Mouse (Mus musculus): ENCODE data around the gene Zfp219. TPM values are rescaled to one million over a fixed set of nuclear protein-coding genes. Genes with fewer than 3 reads are reported as not detected.

Zfp219 gene
- polyA plus RNA-seq, 1 experiment from 2014 or later = 23.7 TPM

DNA sequence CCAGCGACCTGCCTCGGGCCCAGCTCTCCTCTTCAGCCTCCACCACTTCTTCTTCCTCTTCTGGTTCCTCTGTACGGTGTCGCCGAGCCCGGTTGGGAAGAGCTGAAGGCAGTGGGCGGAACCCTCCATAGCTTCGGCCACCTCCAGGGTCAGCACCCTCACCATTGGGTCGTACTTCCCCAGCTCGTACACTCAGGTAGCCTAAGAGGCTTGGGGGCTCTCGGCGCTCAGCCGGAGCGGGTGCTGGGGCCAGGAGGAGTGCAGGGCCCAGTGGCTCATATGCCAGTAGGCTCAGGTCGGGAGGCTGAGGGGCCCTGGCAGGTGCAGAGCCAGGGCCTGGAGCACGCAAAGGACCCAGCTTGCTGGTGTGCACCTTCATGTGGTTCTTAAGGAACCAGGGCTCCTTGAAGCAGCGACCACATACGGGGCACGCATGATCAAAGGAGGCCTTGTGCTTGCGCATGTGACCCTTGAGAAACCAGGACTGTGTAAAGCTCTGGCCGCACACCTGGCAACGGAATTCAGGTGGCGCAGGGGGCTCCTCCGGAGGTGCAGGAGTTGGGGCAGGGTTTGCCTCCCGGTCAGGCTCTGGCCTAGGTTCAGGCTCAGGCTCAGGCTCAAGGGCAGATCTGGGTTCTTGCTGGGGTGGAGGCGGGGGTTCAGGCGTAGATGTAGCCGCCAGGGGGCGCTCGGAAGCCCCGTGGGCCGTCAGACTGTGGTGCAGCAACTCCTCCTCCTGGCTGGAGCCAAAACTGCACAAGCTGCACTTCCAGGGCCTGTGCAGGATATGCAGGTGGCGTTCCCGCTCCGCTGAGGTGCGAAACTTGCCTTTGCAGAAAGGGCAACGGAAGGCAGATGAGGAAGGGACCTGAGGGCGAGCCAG, 12.0 kb downstream of the Zfp219 start:
- peak overlapping the region; percentile 40 for H3K9ac ChIP-seq (ENCODE audit: low read depth, low read length)
- peak overlapping the region; percentile 6 for H3K4me3 ChIP-seq (ENCODE audit: low read length)
- 53% methylated on average over 34 of the region's 38 CpGs for WGBS
- no peaks in the 10 kb centered on the region for H3K27me3 ChIP-seq (replicated peaks; ENCODE audit: control insufficient read depth, insufficient read depth, low read length)
- H3K36me3 ChIP-seq (ENCODE audit: control insufficient read depth, insufficient read depth, low read length) = peaks cover 27% of the 10 kb centered on the region
- H3K27ac ChIP-seq (ENCODE audit: low read depth, low read length) = peak overlapping the region; percentile 32; the same call in 1 of the 2 replicates
- H3K9me3 ChIP-seq (ENCODE audit: control insufficient read depth, low read length) = no peaks in the 10 kb centered on the region
- H3K4me2 ChIP-seq (ENCODE audit: low read length) = peak overlapping the region; percentile 57
- peak; percentile 15 for ATAC-seq
- H3K4me1 ChIP-seq (ENCODE audit: control insufficient read depth, insufficient read depth, low read depth, low read length) = peaks cover 72% of the 10 kb centered on the region

GRCm38 (mm10) chr14:52006771-52007170, 13.8 kb downstream of the Zfp219 start:
- H3K27ac ChIP-seq (ENCODE audit: low read depth, low read length) = no peak overlapping the region; the same call in 1 of the 2 replicates
- no peak overlapping the region for H3K4me3 ChIP-seq (ENCODE audit: low read length)
- no peaks in the 10 kb centered on the region for H3K27me3 ChIP-seq (replicated peaks; ENCODE audit: control insufficient read depth, insufficient read depth, low read length)
- 92% methylated on average over 23 of the region's 23 CpGs for WGBS
- H3K4me2 ChIP-seq (ENCODE audit: low read length) = no peak overlapping the region
- no peaks in the 10 kb centered on the region for H3K9me3 ChIP-seq (ENCODE audit: control insufficient read depth, low read length)
- H3K4me1 ChIP-seq (ENCODE audit: control insufficient read depth, insufficient read depth, low read depth, low read length) = peaks cover 60% of the 10 kb centered on the region
- H3K36me3 ChIP-seq (ENCODE audit: control insufficient read depth, insufficient read depth, low read length) = peaks cover 34% of the 10 kb centered on the region
- H3K9ac ChIP-seq (ENCODE audit: low read depth, low read length) = no peak overlapping the region
- ATAC-seq = no peak

- H3K27ac ChIP-seq (ENCODE audit: low read depth, low read length) = peak overlapping the region; percentile 23; the same call in 1 of the 2 replicates
- no peaks in the 10 kb centered on the region for H3K9me3 ChIP-seq (ENCODE audit: control insufficient read depth, low read length)
- no peaks in the 10 kb centered on the region for H3K27me3 ChIP-seq (replicated peaks; ENCODE audit: control insufficient read depth, insufficient read depth, low read length)
- H3K4me2 ChIP-seq (ENCODE audit: low read length) = no peak overlapping the region
- H3K4me3 ChIP-seq (ENCODE audit: low read length) = no peak overlapping the region
- peaks cover 34% of the 10 kb centered on the region for H3K36me3 ChIP-seq (ENCODE audit: control insufficient read depth, insufficient read depth, low read length)
- H3K4me1 ChIP-seq (ENCODE audit: control insufficient read depth, insufficient read depth, low read depth, low read length) = peaks cover 55% of the 10 kb centered on the region
- ATAC-seq = no peak
- H3K9ac ChIP-seq (ENCODE audit: low read depth, low read length) = no peak overlapping the region
- 76% methylated on average over 8 of the region's 8 CpGs for WGBS
These were observed 14.3 kb downstream of the Zfp219 start for GRCm38 (mm10) chr14:52006241-52006640.

- Histone ChIP-seq H3K9me3 (ENCODE audit: control insufficient read depth, low read length) (no peaks in the 10 kb centered on the region), H3K4me2 (ENCODE audit: low read length) (no peak overlapping the region), H3K9ac (ENCODE audit: low read depth, low read length) (no peak overlapping the region), H3K4me3 (ENCODE audit: low read length) (no peak overlapping the region), H3K27ac (ENCODE audit: low read depth, low read length) (no peak overlapping the region), H3K4me1 (ENCODE audit: control insufficient read depth, insufficient read depth, low read depth, low read length) (peaks cover 48% of the 10 kb centered on the region), H3K36me3 (ENCODE audit: control insufficient read depth, insufficient read depth, low read length) (peaks cover 39% of the 10 kb centered on the region), H3K27me3 (replicated peaks; ENCODE audit: control insufficient read depth, insufficient read depth, low read length) (no peaks in the 10 kb centered on the region)
- WGBS = 77% methylated on average over 6 of the region's 6 CpGs
- no peak for ATAC-seq
These were observed 14.9 kb downstream of the Zfp219 start for GRCm38 (mm10) chr14:52005616-52006015.

- peaks cover 42% of the 10 kb centered on the region for H3K36me3 ChIP-seq (ENCODE audit: control insufficient read depth, insufficient read depth, low read length)
- no peak overlapping the region for H3K4me3 ChIP-seq (ENCODE audit: low read length)
- no peak overlapping the region for H3K9ac ChIP-seq (ENCODE audit: low read depth, low read length)
- no peaks in the 10 kb centered on the region for H3K27me3 ChIP-seq (replicated peaks; ENCODE audit: control insufficient read depth, insufficient read depth, low read length)
- no peak overlapping the region for H3K4me2 ChIP-seq (ENCODE audit: low read length)
- WGBS = 59% methylated on average over 7 of the region's 7 CpGs
- peak overlapping the region; percentile 92 for H3K27ac ChIP-seq (ENCODE audit: low read depth, low read length)
- ATAC-seq = no peak
- peaks cover 44% of the 10 kb centered on the region for H3K4me1 ChIP-seq (ENCODE audit: control insufficient read depth, insufficient read depth, low read depth, low read length)
- H3K9me3 ChIP-seq (ENCODE audit: control insufficient read depth, low read length) = no peaks in the 10 kb centered on the region
These were observed 15.4 kb downstream of the Zfp219 start for GRCm38 (mm10) chr14:52005141-52005540.

DNA sequence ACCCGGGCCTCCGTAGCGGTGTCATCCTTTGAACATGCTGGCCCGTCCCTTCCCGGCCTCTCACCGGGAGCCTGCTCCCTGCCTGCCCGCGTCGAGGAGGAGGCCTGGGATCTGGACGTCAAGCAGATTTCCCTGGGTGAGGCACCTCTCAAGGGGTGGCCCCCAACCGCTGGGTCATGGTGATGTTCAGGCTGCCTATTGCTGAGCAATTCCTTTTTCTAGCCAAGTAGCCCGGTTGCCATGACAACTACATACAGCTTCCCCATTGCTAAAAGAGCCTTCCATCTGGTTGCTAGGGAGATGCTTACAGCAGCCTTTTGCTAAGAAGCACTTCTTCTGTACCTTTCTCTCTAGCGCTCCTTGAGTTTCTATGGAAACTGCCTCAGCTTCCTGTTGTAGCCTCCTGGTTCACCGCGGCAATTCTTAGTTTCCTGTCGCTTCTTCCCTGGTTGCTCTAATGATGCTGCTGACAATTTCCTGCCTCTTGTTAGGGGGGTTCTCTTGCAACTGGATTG, 16.5 kb downstream of the Zfp219 start:
- Histone ChIP-seq H3K36me3 (ENCODE audit: control insufficient read depth, insufficient read depth, low read length) (peaks cover 44% of the 10 kb centered on the region), H3K27me3 (replicated peaks; ENCODE audit: control insufficient read depth, insufficient read depth, low read length) (no peaks in the 10 kb centered on the region), H3K4me2 (ENCODE audit: low read length) (peak overlapping the region; percentile 47), H3K9ac (ENCODE audit: low read depth, low read length) (peak overlapping the region; percentile 42), H3K4me3 (ENCODE audit: low read length) (peak overlapping the region; percentile 12; the same call in 1 of the 2 replicates), H3K27ac (ENCODE audit: low read depth, low read length) (peak overlapping the region; percentile 92), H3K9me3 (ENCODE audit: control insufficient read depth, low read length) (no peaks in the 10 kb centered on the region), H3K4me1 (ENCODE audit: control insufficient read depth, insufficient read depth, low read depth, low read length) (peaks cover 33% of the 10 kb centered on the region)
- 7% methylated on average over 15 of the region's 16 CpGs for WGBS
- peak; percentile 88 for ATAC-seq

DNA sequence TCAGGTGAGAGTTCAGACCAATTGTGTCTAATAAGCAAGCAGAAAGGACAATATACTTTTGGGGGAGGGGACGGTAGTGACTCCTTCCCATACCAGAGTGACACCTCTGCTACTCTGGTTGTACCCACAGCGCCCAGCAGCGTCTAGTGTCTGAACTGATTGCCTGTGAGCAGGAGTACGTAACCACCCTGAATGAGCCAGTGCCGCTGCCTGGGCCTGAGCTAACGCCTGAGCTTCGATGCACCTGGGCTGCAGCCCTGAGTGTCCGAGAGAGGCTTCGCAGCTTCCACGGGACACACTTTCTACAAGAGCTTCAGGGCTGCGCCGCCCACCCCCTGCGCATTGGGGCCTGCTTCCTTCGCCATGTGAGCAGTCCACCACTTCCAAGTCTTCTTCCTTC, 23.1 kb downstream of the Zfp219 start:
- 0 out of 2 replicates have a peak, but pooled peaks have one; percentile 1 for ATAC-seq
- no peaks in the 10 kb centered on the region; the same call in 1 of the 2 replicates for H3K4me1 ChIP-seq (ENCODE audit: control insufficient read depth, insufficient read depth, low read depth, low read length)
- peaks cover 66% of the 10 kb centered on the region for H3K36me3 ChIP-seq (ENCODE audit: control insufficient read depth, insufficient read depth, low read length)
- no peak overlapping the region for H3K9ac ChIP-seq (ENCODE audit: low read depth, low read length)
- H3K9me3 ChIP-seq (ENCODE audit: control insufficient read depth, low read length) = no peaks in the 10 kb centered on the region
- no peak overlapping the region for H3K4me2 ChIP-seq (ENCODE audit: low read length)
- H3K27ac ChIP-seq (ENCODE audit: low read depth, low read length) = no peak overlapping the region
- H3K27me3 ChIP-seq (replicated peaks; ENCODE audit: control insufficient read depth, insufficient read depth, low read length) = no peaks in the 10 kb centered on the region
- 93% methylated on average over 14 of the region's 14 CpGs for WGBS
- H3K4me3 ChIP-seq (ENCODE audit: low read length) = no peak overlapping the region

DNA sequence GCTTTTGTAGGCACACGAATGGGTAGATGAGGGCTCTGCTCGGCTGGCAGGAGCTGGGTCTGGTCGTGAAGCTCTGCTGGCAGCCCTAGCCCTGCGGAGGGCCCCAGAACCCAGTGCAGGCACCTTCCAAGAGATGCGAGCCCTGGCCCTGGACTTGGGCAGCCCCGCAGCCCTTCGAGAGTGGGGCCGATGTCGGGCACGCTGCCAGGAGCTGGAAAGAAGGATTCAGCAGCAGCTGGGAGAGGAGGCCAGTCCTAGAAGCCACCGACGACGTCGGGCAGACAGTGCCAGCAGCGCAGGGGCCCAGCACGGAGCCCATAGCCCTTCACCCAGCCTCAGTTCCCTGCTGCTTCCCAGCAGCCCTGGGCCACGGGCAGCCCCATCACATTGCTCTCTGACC, 23.7 kb downstream of the Zfp219 start:
- Histone ChIP-seq H3K27me3 (replicated peaks; ENCODE audit: control insufficient read depth, insufficient read depth, low read length) (no peaks in the 10 kb centered on the region), H3K9ac (ENCODE audit: low read depth, low read length) (no peak overlapping the region), H3K4me2 (ENCODE audit: low read length) (no peak overlapping the region), H3K4me3 (ENCODE audit: low read length) (no peak overlapping the region), H3K4me1 (ENCODE audit: control insufficient read depth, insufficient read depth, low read depth, low read length) (no peaks in the 10 kb centered on the region; the same call in 1 of the 2 replicates), H3K9me3 (ENCODE audit: control insufficient read depth, low read length) (no peaks in the 10 kb centered on the region), H3K27ac (ENCODE audit: low read depth, low read length) (no peak overlapping the region), H3K36me3 (ENCODE audit: control insufficient read depth, insufficient read depth, low read length) (peaks cover 66% of the 10 kb centered on the region)
- 47% methylated on average over 17 of the region's 17 CpGs for WGBS
- peak; percentile 54 for ATAC-seq

GRCm38 (mm10) chr14:51996231-51996841, 24.2 kb downstream of the Zfp219 start:
- Histone ChIP-seq H3K27me3 (replicated peaks; ENCODE audit: control insufficient read depth, insufficient read depth, low read length) (no peaks in the 10 kb centered on the region), H3K9me3 (ENCODE audit: control insufficient read depth, low read length) (no peaks in the 10 kb centered on the region), H3K27ac (ENCODE audit: low read depth, low read length) (no peak overlapping the region), H3K4me2 (ENCODE audit: low read length) (no peak overlapping the region), H3K36me3 (ENCODE audit: control insufficient read depth, insufficient read depth, low read length) (peaks cover 70% of the 10 kb centered on the region), H3K4me1 (ENCODE audit: control insufficient read depth, insufficient read depth, low read depth, low read length) (no peaks in the 10 kb centered on the region; the same call in 1 of the 2 replicates), H3K4me3 (ENCODE audit: low read length) (no peak overlapping the region), H3K9ac (ENCODE audit: low read depth, low read length) (no peak overlapping the region)
- ATAC-seq = no peak
- 89% methylated on average over 13 of the region's 13 CpGs for WGBS
